Mouse (Mus musculus): ENCODE data around the gene Sult6b1.

Gene Sult6b1

DNA sequence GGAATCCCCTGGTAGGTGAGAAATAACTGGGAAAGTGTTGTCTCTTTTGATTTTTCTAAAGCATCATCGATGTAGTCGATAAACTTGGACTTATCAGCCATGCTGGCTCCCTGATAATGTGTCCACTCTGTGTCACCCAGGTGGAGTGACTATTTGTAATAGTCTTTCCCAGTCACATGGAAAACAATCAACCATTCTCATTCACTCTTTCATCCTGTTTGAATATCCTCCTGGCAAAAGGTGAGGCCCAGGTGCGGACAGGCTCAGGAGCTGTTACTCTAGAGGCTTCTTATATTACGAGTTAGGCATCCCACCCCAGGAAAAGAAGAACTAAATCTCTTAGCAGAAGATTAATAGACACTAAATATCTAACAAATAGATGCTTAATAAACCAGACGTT is at the start of gene Sult6b1:
Sult6b1 (minus strand) TSS at position 101 of the 400 bp plus-strand sequence.
- DNase-seq = no peak

DNA sequence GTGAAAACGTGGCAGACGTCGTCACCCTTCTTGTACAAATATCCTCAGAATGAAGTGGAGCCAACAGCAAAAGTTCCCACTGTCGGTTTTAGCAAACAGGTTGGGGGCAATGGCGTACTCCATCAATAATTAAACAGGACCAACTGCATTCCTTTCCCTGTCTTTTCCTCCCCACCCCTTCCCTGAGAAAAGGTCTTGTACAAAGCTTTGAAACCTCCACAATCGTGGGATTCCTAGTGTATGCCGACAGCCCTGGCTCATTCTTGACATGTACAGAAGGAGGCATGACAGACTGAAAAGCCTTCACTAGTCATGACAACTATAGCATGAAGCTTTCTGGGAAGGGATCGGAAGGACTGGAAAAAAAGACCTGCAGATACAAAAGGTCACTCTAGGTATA is 46.4 kb upstream of the Sult6b1 start:
- DNase-seq = no peak

DNA sequence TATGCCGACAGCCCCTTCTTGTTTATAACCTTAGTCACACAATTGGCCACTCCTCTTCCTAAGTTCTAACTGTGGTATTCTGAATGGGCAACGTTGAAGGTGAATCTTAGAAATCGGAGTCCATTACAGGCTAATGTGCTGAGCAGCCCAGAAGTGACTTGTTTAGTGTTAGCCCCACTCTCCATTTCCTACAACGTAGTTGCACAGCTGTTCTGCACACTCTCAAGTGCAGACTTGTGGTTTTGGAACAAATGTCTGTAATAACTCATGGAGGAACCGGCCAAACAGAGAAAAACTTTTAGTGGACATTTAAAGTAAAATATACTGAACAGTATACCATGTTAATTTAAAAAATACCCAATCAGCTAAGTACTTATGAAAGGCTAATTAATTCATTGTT is 45.3 kb upstream of the Sult6b1 start:
- DNase-seq = no peak

DNA sequence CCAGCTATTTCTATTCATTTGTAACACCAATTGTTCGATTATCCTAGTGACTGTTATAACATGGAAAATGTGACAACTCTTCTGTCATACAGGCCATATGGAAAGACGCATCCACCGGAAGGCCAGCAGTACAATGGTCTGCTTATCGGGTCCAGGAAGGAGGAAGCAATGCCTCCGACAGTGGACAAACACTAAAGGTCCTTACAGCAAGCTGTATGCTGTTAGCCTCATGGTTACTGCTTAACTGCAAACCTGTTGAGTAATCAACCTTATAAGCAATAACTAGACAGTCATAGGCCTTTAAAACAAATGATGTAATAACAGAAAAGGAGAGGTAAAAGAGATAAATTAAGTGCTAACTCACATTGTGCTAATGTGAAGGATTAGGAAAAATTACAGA is 44.4 kb upstream of the Sult6b1 start:
- DNase-seq = no peak

DNA sequence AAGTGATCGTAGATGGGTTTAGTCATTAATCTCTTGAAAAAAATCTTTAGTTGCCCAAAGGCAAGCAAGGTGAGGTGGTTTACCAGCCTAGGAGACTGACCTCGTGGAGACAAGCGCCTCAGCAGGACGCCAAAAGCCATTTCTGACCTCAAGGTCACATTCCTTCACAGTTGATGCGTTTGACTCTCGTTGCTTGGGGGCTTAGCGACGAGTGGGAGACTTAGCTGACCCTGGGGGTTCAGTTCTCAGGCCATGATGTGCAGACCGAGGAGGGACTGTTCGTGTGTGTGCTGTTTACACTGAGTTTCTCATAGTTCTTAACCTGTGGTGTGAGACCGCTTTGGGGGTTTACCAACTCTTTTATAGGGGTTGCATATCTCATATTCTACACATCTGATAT is 35.8 kb upstream of the Sult6b1 start:
- no peak for DNase-seq

DNA sequence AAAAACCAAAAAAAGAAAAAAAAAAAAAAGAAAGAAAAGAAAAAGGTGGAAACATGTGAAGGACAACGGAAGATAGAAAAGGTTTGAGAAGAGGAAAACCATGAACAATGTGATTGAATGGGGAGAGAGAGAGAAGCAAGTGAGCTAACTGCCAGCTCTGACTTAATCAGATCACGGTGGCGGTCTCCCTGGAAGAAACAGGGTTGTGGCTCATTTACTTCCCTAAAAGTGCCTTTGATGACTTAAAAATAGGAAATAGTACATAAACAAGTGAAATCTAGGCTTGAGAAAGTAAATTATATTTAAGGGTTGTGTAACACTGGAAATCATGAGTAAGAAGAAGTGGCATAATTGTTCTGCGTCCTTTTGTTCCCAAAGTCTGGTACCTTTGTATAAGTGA is 32.1 kb upstream of the Sult6b1 start:
- DNase-seq = no peak

DNA sequence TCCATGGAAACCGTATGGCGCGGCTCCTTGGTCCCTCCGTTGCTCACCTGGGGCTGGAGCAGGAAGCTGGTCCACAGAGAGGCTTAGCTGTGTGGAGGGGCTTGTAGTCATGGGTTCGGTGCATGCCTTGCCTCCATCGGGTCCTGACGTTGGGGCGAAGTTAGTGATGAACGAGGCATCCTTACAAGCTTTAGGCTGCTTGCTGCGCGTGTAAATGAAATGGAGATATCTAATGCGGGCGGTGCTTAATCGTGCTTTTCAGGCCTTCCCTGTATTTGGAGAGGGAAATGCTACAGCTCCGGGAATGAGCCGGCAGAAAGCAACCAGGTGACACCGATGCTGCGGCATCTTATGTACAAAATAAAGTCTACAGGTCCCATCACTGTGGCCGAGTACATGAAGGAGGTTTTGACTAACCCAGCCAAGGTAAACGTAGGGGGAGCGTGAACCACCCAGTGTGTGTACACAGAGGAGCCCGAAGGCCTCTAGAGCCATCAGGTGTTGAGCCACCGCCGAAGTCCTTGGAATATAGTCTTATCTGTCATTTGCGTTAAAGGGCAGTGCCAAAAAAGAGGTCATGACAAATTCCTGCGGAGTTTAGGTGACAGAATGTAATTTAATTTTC is 30.5 kb upstream of the Sult6b1 start:
- DNase-seq = no peak

DNA sequence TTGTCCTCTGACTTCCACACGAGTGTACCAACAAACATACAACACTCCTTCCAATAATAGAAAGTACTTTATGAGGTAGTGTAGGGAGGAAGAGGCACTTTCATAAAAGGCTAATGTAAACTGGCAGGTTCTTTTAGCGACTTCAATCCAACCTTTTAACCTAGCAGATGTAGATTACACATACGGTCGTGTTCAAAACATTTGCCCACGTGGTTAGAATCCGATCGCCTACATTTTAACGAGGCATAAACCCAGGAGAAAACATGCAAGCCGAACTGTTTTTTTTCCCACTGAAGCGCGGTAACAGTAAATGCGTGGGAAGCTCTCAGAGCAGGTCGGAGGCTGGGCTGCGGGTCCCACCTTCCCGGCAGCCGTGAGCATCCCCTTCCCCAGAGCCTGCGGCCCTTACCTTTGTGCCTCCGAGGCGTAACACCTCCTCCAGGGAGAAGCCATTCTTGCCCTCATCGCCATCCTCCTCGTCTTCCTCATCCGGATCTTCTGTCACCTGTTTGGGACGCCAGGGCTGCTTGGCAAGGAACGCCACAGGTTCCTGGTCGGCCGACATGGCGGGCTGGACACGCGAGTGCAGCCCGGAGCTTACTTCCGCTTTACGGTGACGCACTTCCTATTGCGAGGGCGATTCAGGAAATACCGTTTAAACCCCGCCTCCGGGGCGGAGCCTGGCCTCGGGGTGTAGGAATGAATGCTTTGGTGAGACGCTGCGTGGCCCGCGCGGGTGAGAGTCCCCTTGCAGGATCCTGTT is 29.9 kb upstream of the Sult6b1 start, which contains the start of the genes Cebpz and Ndufaf7:
Cebpz (minus strand) TSS at position 601 of the 763 bp plus-strand sequence.
Ndufaf7 (plus strand) TSS at position 671 of the 763 bp plus-strand sequence.
- DNase-seq = peak; percentile 96

DNA sequence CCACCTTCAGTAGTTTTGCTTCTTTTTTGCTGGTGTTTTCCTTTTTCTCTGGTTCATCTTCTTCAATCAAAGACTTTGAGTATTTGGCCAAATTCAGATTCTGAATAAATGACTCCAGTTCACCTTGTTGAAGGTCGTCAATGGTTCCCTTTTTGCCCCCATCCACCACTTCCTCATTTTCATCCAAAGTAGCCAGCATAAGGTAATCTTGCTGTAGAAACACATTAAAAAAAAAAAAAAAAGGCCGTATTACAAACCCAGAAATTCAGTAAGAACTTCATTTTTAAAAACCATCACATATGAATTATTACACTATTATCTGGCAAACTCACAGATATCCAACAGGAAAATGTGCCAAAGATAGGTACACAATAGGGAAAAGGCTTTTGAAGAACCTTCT is 29.1 kb upstream of the Sult6b1 start:
- no peak for DNase-seq

DNA sequence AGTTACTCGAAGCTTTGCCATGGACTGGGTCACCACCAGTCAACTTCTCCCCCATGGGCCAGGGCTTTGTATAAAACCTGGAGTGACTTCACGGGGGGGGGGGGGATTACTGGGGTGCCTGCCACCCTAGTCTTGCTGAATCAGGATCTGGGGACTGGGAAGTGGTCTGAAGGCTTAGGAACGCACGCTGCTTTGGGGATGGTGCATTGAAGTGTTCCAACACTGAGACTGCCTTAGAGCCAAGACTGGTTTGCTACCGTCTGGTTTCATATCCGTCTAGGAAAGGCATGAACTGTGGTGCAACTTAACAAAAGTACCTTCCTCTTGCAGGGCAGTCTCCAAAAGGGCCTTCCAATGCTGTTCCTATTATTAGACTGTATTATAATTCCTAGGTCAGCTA is 10.9 kb upstream of the Sult6b1 start:
- DNase-seq = no peak

DNA sequence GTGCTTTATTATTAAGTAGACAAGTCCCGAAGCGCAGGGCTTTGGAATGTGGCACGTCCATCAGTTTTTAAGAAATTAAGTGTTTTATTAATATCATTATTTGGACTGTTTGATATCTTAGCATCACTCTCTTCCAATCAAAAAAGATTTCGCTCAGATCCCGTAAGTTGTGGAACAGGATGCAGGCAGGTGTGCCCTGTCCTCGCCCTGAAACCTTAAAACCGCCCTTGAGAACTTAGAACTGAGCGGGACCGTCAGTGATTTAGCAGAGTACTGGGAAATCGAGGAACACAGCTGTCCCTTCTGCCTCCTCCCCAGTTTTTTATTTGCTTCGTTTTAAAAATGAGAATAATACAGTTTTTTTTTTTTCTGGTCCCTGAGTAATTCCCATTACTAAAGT is 10.1 kb upstream of the Sult6b1 start:
- no peak for DNase-seq

DNA sequence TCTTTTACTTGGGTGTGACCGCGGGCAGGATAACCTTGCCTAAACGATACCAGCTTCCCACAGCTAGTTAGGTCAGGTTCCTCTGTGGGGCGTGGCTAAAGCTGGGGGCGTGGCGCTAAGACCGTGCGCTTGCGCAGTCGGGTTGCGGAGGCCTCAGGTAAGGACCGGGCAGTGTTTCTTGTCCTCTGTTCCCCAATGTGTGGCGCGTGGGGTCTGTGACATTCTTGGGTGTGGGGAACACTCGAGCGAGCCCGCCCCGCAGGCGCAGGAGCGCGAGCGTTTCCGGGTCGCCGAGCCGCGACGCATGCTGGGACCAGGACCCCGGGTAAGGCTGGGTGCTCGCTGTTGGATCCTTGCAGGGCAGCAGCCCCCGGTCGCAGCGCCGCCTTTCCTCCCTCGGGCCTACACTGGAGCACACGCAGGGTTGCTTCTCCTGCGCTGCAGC is 9.6 kb upstream of the Sult6b1 start, which contains the start of gene Cebpzos:
Cebpzos (plus strand) TSS at position 132 of the 445 bp plus-strand sequence.
- DNase-seq = peak; percentile 94

DNA sequence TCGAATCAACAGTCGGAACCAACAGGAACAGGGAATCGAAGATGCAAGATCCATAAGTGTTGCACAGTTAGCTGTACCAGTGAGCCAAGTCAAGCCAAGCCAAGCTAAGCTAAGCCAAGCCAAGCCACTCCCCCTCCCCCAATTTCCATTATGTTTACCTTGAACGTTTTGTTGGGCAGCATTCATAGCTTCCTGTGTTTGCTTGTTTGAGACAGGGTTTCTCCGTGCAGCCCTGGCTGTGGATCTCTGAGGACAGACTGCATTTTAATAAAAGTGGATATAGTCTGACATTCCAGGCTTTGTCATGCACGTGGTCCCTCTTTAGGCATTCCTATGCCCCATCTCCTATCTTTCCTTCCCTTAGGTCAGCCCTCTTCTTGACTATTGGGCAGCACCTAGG is 9.0 kb upstream of the Sult6b1 start:
- DNase-seq = no peak

DNA sequence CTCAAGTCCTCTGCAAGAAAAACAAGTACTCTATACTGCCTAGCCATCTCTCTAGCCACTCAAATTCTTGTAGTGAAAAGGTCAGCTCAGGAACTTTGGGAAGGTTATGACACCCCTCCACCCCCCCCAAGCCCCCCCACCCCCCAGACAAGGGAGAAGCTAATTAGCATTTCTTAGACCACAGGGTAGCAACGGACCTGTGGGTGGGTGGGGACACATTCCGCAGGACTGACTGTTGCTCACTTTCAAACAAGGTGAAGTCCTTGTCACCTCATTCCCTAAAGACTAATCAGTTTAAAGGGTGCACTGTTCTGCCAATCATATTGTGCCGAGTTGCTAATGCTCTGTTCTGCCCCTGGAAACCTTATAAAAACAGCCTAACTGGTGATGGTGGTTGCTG is 7.1 kb upstream of the Sult6b1 start:
- DNase-seq = no peak

DNA sequence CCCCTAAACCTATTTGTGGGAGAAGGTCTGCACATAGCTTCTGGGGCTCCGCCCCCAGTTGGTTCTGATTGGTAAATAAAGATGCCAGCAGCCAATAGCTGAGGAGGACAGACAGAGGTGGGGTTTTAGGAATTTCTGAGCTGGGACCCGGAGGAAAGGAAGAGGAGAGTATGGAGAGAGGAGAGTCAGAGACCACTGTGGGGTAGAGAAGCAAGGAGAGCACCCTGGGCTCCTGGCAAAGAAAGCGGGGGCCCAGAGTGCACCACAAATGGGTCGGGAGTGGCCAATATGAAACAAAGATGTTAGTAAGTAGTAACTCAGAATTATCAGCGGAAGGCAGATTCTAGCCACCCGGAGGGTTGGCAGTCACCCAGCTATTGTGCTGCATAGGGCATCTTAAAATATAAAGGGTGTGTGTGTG is 6.1 kb upstream of the Sult6b1 start:
- no peak for DNase-seq

DNA sequence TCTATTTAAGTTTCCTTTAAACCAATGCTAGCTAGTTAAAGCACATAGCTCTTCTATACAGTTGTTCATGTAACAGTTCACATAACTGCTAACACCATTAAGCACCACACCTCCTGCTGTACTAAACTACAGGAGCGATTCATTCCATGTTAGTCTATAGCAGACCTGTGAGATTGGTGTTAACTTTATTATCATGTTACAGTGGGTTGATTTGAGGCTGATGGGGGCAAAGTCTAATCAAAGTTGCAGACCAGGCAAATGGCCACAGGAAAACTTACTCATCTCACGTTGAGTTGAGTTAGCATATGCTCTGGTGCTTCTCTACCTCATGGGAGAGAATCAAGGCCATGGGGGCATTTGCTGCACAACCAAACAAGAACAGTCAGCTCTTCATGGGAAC is 2.6 kb upstream of the Sult6b1 start:
- no peak for DNase-seq

DNA sequence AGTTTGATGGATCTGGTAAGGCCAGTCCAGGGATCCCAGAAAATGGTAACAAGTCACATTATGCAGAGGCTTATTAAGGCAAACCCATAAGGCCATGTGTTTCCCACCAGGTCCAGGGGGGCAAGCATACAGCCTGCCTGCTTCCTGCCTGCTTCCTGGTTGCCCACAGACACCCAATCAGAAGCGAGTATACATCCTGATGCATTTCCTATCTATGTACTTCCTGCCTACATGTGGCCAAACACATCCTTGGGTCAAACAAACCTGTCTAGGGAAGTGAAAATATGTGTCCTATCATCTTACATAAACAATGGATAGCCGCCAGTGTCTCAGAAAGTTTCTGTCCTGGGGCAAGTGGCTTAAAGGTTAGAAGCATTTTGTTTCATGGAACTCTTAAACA is 3.6 kb downstream of the Sult6b1 start:
- DNase-seq = no peak

DNA sequence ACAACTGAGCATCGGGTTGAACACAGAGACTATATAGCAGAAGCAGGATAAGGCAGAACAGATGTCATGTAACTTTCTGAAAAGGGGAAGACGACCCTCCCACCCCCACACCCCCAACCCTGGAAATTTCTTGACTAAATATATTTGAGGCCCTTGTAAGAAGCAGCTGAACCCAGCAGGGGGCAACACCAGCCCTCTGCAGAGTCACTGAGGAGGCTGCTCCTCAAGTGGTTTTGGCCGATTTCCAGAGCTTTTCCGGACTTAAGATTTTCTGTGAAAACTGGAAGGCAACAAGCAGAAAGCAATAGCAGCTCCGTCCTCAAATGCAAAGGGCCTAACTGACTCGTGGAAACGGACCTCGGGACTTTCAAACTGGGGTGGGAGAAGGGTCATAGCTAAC is 11.4 kb downstream of the Sult6b1 start:
- DNase-seq = peak; percentile 34

DNA sequence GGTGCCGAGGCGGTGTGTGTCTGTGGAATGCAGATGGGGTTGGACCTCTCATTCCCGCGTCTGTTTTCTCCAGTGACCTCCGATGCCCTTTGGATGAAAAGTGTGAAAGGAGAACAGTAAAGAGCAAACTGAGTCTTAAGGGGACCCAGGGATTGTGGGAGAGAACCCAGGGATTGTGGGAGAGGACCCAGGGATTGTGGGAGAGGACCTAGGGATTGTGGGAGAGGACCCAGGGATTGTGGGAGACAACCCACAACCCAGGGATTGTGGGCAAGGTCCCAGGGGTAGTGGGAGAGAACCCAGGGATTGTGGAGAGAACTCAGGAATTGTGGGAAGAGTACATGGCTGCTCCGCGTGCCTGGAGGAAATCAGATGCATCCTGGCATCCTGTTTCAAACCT is 11.8 kb downstream of the Sult6b1 start:
- no peak for DNase-seq

DNA sequence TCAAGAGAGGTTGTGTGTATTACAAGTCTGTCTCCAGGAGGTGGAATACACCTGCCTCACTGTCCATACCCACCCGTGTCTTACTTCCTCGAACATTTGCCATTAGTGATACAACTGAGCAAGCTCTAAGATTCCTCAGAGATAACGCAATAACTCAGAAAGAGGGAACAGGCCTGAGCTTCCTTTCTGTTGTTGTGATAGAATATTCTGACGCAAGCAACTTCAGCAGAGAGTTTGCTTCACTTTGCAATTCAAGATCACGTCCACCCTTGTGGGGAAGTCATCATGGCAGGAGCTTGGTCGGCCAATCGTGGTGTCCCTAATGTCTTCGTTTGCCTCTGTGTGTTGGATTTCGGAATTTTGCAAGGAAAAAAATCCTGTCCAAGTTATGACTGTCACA is 15.8 kb downstream of the Sult6b1 start:
- no peak for DNase-seq

DNA sequence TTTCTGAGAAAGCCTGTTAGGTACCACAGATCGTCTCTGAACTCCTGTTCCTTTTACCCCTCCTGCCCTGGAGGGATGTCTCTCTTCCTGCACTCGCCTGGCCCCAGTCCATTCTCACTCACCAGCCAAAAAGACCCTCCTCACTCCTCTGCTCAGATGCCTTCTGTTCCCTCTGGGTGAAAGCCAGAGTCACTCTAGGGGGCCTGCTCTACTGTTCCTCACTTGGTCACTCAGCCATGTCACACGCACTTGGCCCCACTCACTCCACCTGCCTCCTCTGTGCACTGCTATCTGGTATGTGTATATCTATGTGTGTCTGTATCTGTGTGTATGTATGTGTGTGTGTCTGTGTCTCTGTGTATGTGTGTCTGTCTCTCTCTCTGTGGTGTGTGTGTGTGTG is 17.6 kb downstream of the Sult6b1 start:
- DNase-seq = no peak

DNA sequence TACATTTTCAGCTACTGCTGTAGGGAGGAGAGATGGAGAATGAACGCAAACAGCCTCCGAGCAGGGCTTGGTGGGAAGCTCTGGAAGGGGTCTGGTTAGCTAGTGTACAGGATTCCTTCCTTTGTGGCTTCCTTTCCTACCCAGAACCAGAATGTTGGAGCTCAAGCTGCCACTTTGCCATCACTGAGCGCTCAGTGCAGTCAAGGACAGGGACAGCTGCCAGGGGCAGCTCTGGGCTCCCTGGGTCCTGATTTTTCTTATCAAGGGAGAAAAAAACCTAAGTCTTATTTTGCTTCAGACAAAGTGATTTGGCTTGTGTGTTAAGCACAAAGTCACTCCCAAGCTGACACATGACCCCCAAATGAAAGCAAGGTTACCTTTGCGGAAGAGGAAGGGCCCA is 18.2 kb downstream of the Sult6b1 start:
- DNase-seq = no peak

DNA sequence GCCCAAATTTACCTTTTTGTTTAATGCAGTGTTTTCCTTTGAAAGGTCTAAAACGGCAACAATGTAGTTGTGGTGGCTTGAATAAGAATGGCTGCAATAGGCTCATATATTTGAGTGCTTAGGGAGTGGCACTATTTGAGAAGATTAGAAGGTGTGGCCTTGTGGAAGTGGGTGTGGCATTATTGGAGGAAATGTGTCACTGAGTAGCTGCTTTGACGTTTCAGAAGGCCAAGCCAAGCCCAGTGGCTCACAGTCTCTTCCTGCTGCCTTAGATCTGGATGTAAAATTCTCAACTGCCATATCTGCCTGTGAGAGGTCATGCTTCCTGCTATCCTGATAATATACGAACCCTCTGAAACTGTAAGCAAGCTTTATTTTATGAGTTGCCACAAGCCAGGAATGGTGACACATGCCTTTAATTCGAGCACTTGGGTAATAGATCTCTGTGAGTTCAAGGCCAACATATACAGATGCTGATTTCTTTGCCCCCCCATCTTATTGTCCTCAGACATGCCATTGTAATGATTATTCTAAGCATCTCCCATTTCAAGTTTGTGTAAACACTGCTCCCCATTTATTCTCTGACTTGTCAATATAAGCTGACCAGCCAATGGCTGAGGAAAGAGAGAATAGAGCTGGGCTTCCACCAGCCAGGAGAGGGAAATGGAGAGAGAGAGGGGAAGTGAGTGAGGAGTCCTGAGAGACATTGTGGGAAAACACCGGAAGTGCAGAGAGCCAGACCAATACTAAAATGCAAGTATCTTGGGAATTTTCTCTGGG is 21.3 kb downstream of the Sult6b1 start:
- no peak for DNase-seq

DNA sequence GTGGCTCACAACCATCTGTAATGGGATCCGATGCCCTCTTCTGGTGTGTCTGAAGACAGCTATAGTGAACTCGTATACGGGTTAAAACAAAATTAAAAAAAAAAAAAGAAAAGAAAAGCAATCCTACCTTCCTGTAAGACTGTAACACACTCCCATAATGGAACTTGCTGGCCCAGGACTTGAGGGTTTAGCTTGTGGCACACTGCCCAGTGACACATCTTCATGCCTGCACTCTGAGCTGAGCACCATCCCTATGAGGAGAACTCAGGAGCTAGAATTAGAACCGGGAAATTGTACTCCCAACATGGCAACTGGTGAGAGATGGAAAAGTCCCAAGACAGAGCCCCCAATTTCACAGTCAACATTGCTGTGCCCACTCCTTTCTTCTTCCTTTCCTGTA is 23.5 kb downstream of the Sult6b1 start:
- DNase-seq = no peak

Measured in kidney, adult 11 months (tissue).